Mouse (Mus musculus) naive thymus-derived CD4-positive, alpha-beta T cell, adult 2 months (primary cell): ENCODE measurements around the gene Slc38a3.

Source experiments
- DNase-seq: peaks from one replicate; pipeline ENCODE4 v3.0.0-alpha.2; 2011; ENCODE audit warnings: low read depth

Slc38a3 gene

GRCm38 (mm10) chr9:107695441-107696105, 26.2 kb upstream of the Slc38a3 start:
- DNase-seq: no peak

- DNase-seq: no peak
Measured at GRCm38 (mm10) chr9:107694627-107695026, 25.3 kb upstream of the Slc38a3 start.

DNA sequence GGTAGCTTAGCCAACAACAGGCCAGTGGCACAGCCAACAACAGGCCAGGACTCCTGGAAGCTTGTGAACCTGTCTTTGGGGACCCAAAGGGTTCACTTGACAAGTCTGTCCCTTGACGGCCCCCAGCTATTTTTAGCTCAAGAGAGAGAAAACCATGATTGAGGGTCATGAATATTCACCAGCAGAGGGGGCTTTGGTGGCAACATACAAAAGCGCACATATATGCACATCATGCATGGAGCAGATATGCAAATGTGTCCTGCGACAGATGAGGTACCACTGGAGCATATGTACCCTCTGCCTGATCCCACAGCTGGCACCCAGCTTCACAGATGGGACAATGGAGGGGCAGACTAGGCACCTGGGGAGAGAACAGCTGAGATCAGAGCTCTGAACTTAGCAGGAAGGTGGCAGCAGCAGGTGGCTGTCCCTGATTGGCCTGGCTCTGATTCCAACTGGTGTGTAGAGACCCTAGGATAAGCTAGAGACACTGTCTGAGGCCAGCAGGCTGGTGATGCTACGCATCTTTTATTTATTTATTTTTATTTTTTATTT, 24.2 kb upstream of the Slc38a3 start:
- DNase-seq: no peak

DNA sequence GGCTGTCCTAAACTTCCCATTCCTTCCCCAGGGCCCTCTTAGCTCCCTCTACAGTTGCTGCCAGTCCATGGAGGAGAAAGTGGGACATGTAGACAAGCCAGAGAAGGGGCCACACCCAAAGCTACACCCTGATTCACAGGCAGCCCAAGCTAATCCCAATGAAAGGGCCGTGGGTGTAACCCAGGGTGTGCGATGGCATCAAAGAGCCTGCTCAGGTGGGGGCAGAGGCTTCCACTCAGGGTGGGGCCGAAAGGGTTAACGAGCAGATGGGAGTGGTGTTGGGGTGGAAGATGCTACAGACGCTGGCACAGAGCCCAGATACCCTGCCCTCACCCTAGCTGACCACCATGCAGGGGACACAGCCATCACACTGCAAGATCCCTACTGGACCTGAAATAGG, 23.5 kb upstream of the Slc38a3 start:
- DNase-seq: no peak

DNA sequence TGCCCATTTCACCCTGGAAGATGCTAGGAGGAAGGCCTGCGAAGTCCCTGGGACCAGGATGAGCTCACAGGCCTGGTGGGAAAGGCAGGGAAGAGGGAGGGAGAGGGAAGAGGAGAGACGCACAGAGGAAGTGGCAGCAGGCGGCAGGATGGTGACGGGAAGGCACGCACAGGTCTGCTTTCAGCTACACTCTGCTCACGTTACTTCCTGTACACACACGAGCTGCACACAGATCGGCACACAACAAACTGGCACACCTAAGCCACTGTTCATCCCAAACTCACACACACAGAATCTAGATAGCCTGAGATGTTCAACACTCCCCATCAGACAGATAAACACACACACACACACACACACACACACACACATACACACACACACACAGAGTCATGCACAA, 21.1 kb upstream of the Slc38a3 start:
- DNase-seq: peak; percentile 67

DNA sequence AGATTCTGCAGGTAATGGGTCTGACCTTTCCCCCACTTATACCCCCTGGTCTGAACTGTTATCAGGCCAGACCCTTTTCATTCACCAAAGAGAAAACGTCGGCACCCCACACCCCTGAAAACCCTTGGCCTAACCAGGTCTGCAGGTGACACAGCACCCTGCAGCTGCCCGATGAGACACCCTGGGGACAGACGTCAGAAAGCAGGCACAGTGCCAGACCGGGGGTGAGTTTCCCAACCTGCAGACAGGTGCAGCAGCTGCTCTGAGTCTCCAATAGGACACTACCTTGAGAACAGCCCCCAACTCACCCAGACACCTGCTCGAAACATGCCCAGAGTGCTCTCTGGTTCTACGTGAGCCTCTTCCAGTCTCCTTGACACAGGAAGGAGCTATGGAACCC, 19.6 kb upstream of the Slc38a3 start:
- no peak for DNase-seq

- DNase-seq: no peak
Measured at GRCm38 (mm10) chr9:107688415-107688814, 19.1 kb upstream of the Slc38a3 start.

GRCm38 (mm10) chr9:107685231-107685981, 16.1 kb upstream of the Slc38a3 start:
- peak; percentile 77 for DNase-seq

GRCm38 (mm10) chr9:107682405-107682804, 13.1 kb upstream of the Slc38a3 start:
- no peak for DNase-seq

DNA sequence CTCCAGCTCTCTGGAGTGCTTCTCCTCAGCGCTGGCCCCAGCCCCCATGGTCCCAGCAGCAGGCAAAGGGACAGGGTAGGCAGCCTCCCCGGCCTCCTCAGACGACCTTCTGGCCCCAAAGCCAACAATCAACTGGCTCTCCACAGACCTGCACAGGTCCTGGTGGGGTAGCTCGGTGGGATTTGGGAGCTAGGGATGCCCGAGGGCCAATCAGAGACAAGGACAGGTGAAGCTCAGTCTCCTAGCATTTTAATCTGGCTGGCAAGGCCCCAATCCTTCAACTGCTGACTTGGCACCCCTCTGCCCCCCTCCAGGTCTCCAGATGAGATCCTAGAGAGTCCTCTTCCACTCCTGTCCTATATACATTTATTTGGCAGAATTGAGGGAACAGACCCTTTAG, 10.2 kb upstream of the Slc38a3 start, which contains the start of gene Gnat1:
Gene Gnat1, minus strand, starts transcription at position 212 of the 400 bp plus-strand sequence.
- no peak for DNase-seq

- no peak for DNase-seq
Measured at GRCm38 (mm10) chr9:107678861-107679260, 9.5 kb upstream of the Slc38a3 start.

GRCm38 (mm10) chr9:107677819-107678526, 8.6 kb upstream of the Slc38a3 start:
- DNase-seq: peak; percentile 94

DNA sequence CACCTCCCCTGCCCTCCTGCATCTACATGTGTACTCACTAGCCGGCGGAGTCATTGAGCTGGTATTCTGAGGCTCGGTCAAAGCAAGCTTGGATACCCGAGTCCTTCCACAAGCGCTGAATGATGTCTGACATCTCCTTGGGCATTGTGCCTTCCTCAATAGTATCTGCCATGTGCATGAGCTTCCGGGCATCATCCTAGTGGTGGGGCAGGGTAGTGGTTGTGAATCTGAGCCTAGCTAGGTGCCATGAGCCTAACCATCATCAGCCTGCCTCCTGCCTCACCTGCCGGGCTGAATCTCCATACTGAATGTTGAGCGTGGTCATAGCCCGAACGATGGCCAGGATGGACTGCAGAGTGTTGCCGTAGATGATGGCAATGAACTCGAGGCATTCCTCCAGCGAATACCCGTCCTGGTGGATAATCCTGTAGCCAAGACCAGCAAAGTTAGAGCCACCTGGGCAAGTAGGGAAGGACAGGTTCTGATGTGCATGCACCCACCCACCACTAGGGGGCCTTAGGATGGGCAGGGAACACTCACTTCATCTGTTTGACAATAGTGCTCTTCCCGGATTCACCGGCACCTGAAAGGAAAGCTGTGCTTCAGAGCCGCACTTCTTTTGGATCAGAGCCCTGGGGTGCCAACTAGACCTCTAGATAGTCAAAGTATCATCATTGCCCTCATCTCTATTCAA, 7.9 kb upstream of the Slc38a3 start:
- peak; percentile 80 for DNase-seq

DNA sequence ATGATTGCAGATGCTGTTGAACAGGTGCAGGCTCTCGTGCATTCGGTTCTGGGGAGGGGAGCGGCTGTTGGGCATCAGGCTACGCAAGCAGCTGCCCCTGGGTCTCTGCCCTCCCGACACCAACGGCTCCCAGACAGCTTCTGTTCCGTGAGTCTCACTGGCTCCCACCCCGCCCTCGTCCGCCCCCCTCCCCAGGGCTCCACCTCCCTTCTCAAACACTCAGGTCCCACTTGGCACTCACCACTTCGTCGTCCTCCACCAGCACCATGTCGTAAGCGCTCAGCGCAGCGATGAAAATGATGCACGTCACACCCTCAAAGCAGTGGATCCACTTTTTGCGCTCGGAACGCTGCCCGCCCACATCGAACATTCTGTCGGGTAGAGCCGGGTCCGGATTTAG, 7.0 kb upstream of the Slc38a3 start:
- peak; percentile 69 for DNase-seq

GRCm38 (mm10) chr9:107675671-107676301, 6.5 kb upstream of the Slc38a3 start:
- DNase-seq: peak; percentile 89

DNA sequence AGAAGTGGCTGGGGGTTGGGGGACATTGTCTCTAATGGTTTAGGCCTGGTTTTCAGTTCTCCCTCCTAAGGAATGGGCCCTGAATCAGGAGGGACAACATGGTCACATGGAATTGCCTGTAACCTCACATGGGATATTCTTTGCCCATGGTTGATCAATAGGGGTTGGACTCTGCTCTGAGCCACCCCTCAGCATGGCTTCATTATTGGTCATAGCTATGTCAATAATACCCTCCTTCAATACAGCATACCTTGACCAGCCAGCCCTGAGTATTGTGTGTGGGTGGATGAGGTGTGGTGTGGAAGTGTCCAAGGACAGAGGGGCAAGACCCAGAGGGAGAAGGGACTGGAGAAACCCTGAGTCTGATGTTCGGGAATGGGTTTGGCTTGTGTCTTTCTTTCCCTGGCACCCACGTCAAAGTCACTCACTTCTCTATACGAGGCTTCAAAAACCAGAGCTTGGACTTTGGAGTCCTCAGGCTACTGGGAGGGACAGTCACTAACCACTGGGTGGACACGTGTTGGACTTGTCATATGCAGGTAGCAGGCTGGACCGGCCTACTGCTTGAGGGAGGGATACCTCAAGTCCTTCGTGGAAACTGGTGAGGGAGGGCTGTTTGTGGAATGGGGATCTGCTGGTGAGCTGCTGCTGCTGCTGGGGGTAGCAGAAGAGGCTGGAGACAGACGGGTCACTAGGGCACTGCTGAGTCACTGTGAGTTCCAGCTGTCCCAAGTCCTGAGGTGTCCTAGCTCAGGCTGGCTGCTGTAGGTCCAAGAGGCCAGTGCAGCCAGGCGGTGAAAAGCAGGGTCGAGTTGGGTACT, 5.5 kb upstream of the Slc38a3 start:
- no peak for DNase-seq

GRCm38 (mm10) chr9:107670259-107670658, 929 bp upstream of the Slc38a3 start:
- DNase-seq: no peak

- DNase-seq: no peak
Measured at GRCm38 (mm10) chr9:107668916-107669315, 414 bp downstream of the Slc38a3 start.

DNA sequence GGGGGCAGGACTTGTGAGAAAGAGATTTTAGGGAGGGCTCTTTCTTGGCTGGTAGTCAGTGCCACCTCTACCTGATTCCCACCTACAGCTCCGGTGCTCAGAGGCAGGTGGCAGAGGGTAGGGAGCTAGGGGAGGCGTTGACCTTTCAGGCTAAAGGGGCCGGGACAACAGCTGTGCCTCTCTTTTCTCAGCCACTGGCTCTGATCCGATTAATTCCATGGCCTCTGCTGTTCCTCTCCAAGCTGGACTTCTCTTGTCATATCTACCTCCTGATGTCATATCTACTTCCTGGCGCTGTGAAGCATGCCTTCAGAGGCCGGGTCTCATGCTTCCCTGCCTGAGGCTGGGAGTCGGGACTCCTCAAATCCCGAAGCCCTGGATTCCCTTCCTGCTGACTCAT, 1.3 kb downstream of the Slc38a3 start:
- DNase-seq: no peak

DNA sequence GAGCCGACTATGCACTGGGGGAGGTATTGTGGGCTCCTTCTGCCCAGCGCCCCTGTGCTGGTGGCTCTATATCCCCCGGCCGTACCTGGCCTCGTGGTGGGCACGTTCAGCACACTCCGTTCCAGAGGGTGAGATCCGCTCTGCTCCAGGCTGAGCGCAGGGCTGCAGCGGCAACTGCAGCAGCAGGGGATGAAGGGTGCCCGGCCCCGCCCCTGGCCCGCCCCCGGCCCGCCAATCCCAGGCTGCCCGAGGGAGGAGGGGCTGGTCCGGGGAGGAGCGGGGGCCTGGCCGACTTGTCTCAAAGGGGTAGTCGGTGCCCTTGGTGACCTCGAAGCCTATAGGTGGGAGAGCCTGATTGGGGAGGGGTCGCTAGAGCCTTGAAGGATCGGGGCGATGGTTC, 2.1 kb downstream of the Slc38a3 start:
- no peak for DNase-seq

DNA sequence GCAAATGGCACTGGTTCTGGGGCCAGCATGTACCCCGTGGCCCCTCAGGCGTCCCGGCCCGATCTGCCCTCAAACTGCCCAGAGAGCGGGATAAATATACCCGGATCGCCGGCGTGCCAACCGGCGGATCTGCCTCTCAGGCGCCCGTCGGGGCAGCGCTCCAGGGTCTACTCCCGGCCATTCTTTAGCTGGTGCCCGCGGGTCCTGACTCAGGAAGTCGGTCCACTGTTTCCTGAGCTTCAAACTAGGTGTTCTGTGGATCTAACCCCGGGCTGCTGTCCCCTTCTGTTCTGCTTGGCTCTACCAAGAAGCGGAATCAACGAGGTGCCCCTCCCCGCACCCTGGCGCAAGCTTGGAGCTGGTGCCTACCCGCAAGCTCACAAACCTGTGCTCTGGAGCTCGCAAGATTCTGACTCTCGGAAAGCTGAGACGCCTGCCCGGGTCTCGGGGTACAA, 2.6 kb downstream of the Slc38a3 start:
- no peak for DNase-seq
